Mouse (Mus musculus): ENCODE measurements around the gene Zfp429.

GRCm38 (mm10) chr13:67360131-67360744, 39.4 kb downstream of the Zfp429 start, which contains the start of the genes Gm28044 and Zfp953:
- TF ChIP-seq POLR2A (IDR thresholded peaks at IDR 0.05; ENCODE audit: low read depth, low read length) (no peak), CTCF (conservative IDR thresholded peaks at IDR 0.05; ENCODE audit: insufficient read depth, insufficient read length, low read depth, low read length) (0 out of 2 replicates have a peak, but pooled peaks have one; percentile 7)
